Mouse (Mus musculus) brain, embryonic 18.5 days (tissue): ENCODE measurements at regions not wholly inside any gene's neighbourhood (a gene's known extent, or its start where the extent isn't known, plus 50 kb on each side); places are given as distances from the start of the nearest gene placed in this dataset.

Experiments used
- DNase-seq: peaks from one replicate; pipeline ENCODE4 v3.0.0-alpha.2; 2012; ENCODE audit warnings: low read depth, low spot score

GRCm38 (mm10) chr13:97453090-97453430, 212.2 kb downstream of the Enc1 start:
- no peak for DNase-seq

- DNase-seq, result no peak
Observed at GRCm38 (mm10) chr13:97452386-97453089, 211.6 kb downstream of the Enc1 start.

DNA sequence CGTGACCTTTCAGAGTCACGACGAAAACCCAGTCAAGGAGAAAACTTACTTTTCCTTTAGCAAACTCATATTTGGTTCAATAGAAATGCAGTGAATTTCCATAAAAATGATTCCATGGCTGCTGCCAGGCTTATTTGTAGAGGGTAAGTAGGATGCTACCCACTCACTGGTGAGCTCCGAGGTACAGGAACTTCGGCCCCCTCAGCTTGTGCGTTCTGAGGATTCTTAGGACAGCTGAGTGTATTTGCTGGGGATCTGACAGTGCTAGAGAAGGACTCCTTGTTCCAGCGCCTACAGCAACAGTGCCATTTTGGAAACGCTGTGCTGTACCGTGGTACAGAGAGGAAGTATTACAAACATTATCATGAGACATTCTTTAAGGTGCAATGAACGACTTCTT, 210.4 kb downstream of the Enc1 start:
- DNase-seq, result no peak

DNA sequence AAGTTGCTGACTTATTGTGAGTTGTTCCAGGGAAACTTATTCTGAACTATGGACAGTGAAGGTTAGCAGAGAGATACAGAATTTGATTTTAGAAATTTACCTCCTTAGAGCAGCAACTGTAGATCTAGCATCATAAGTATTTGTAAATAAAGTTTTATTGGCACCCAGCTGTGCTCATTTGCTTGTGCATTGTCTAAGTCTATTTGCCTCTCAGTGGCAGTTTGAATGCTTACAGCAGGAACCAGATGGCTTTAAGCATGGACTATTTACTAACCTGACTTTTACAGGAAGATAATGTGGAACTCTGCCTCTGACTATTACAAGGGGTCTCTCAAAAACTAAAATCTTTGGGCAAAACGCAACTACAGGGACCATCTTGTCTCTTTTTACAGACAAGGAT, 207.2 kb downstream of the Enc1 start:
- DNase-seq, result no peak

- DNase-seq, result no peak
Observed at GRCm38 (mm10) chr13:97443731-97444428, 203.0 kb downstream of the Enc1 start.

- DNase-seq, result no peak
Observed at GRCm38 (mm10) chr13:97442806-97443205, 201.9 kb downstream of the Enc1 start.

GRCm38 (mm10) chr13:97442283-97442682, 201.4 kb downstream of the Enc1 start:
- no peak for DNase-seq

DNA sequence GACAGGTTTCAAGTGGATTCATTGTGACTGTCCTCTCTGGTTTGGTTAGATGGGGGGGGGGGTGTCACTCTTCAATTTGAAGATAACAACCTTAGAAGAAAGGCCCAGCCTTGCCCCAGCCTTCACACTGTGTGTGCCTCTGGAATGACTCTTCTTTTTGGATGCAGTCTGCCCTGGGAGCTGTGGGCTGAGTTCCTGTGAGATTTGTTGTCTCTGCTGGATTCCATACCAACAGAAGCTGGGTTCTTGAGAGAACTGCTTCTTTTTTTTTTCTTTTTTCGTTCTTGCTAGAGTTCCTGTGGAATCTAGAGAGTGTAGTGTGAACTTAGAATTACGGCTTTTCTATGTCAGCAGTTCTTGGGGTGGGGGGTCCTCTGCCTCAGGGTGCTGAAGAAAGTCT, 200.9 kb downstream of the Enc1 start:
- no peak for DNase-seq

DNA sequence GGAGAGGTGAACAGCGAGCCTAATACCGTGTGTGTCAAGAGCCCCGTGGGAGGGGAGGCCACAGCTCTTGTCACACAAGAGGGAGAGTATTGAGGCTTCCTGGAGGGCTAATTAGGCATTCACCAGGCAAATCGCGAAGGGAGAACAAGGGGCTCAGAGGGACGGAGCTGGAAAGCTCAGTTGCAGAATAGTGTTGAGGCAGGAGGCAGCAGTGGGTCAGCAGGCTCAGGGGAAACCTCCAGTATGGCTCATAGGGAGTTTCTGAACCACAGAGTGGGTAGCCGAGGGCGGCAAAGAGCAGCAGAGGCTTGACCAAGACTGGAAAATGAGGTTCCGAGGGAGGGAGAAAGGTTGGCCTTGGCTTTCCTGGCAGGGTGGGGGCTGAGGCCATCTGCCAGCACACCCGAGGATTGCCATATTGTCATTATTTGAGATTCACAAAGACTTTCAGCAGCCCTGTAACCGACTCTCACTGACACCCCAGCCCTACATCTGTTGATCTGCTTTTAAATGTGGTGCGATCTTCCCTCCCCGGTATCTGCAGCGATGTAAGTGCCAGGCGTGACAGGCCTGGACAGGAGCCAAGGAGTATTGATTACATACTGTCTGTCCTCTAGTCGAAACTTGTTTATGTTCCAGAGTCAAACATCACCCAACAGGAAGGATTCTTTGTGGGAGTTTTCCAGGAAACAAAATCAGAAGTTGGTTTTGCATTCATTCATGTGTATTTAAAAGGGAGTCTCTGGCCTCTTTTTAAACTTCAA, 198.5 kb downstream of the Enc1 start:
- DNase-seq, result no peak

DNA sequence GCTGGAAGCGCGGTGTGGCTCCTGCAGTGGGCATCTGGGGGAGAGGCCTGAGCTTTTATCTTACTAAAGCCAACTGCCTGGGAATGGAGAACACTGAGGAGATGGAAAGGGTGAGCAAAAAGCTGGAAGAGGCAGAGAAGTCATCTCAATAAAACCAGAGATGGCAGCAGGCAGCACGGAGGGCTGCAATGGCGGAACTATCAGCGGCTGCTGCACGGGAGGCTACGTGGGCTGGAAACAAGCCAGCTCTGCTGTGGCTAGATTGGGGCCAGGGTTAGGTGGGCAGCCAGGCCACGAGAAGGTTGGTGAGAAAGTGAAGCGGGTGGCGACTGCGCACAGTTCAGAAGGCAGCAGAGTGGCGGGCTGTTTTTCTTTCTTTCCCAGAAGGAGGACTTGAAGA, 197.8 kb downstream of the Enc1 start:
- no peak for DNase-seq

GRCm38 (mm10) chr13:97438277-97438676, 197.4 kb downstream of the Enc1 start:
- no peak for DNase-seq

DNA sequence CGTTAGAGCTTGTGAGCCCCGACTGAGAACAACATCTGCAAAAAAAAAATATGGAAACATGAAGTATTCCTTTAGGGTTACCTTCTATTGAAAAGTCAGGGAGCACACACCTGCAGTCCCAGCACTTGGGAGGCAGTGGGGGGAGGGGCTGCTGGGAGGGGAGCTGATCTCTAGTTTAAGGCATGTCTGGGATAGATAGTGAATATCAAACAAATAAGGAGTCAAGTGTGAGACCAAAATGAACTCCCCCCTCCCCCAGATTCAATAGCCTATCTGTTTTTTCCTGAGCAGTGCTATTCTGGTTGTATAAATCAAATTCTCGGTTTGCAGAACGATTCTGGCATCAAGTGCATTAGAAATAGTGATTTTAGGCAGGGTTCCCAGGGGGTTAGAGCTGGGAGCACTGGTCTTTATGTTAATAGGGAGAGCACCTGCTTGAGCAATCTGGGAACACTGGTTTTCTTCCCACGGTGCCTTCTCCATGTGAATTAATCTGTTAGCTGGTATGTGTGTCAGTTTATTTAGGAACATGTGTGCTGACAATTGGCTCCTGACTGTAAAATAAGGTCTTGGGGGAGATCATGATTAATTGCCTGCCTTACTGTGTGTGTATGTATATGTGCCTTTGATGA, 195.9 kb downstream of the Enc1 start:
- no peak for DNase-seq

- DNase-seq, result no peak
Observed at GRCm38 (mm10) chr13:97435865-97436718, 195.2 kb downstream of the Enc1 start.

- no peak for DNase-seq
Observed at GRCm38 (mm10) chr13:97434961-97435864, 194.3 kb downstream of the Enc1 start.

DNA sequence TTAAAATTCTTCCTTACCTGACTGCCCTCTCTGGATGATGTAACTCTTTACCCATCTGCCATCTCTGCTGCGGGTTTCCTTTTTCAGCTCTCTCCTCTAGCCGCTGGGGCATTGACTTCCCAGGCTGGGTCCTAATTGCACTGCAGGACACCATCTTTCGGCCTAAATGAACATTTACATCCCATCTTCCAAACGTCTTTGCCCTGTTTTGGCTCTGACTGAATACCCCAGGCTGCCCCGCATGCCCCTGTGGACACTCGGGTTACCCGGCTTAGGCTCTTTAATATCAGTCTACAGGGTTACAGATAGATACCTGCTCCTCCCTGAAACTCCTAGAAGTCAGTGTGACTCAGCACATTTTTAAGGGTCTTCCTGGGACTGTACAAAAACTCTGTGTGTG, 193.3 kb downstream of the Enc1 start:
- no peak for DNase-seq

GRCm38 (mm10) chr13:97432627-97433026, 191.7 kb downstream of the Enc1 start:
- DNase-seq, result no peak

DNA sequence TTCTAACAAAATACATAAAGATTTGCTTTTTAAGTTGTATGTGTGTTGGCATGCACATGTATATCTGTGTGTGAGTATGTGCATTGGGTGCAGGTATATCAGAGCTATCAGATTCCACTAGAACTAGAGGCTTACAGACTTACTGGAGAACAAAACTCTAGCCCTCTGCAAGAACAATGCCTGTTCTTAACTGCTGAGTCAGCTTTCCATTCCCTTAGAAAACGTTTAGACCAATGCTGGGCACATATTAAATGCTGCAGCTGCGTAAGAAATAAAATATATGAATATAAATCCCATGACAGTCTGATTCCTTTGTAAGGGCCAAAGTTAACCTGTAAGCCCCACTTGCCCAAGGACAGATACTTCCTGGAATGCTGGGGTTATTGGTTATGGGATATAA, 190.0 kb downstream of the Enc1 start:
- DNase-seq, result no peak

GRCm38 (mm10) chr13:97428163-97428562, 187.3 kb downstream of the Enc1 start:
- DNase-seq, result no peak

GRCm38 (mm10) chr13:97427537-97427936, 186.6 kb downstream of the Enc1 start:
- DNase-seq, result no peak

GRCm38 (mm10) chr13:97425731-97426130, 184.8 kb downstream of the Enc1 start:
- DNase-seq, result no peak
